Mouse (Mus musculus) kidney, embryonic 14.5 days (tissue): ENCODE results near the gene Tas2r120. TPM values are rescaled to one million over a fixed set of nuclear protein-coding genes. Genes with fewer than 3 reads are reported as not detected.
"Not testable (repeated sequence)": the region's sequence is repeated elsewhere in the genome, so short reads cannot be mapped to it uniquely, and the experiment has no call there.

Experiments used
- ATAC-seq: fragments of 200-750 bp; cut with Nextera tagmentation; 2 replicates; pipeline ENCODE4 v1.8.0; 2017; ENCODE audit warnings: moderate number of reproducible peaks, mild to moderate bottlenecking, moderate TSS enrichment, moderate library complexity; ENCODE audit not compliant: low FRiP score, low TSS enrichment
- H3K27ac ChIP-seq: fragments of 300-500 bp; sonication (generic); 2 replicates; pipeline ENCODE4 v1.5.1; 2014; ENCODE audit warnings: low read depth, mild to moderate bottlenecking, low read length, moderate library complexity, mixed read lengths
- H3K27me3 ChIP-seq: fragments of 300-500 bp; sonication (generic); 2 replicates; pipeline ENCODE4 v1.6.1; 2014; ENCODE audit warnings: mild to moderate bottlenecking, low read length; ENCODE audit not compliant: control insufficient read depth, insufficient read depth
- H3K36me3 ChIP-seq: fragments of 300-500 bp; sonication (generic); 2 replicates; pipeline ENCODE4 v1.6.1; 2014; ENCODE audit warnings: low read length, mixed read lengths; ENCODE audit not compliant: control insufficient read depth, insufficient read depth
- H3K4me1 ChIP-seq: fragments of 300-500 bp; sonication (generic); 2 replicates; pipeline ENCODE4 v1.6.1; 2014; ENCODE audit warnings: low read length, mixed read lengths; ENCODE audit not compliant: control insufficient read depth, insufficient read depth
- H3K4me2 ChIP-seq: fragments of 300-500 bp; sonication (generic); replicated peaks from 2 replicates; pipeline ENCODE4 v1.6.1; 2014; ENCODE audit warnings: low read depth, mild to moderate bottlenecking, low read length
- H3K4me3 ChIP-seq: fragments of 300-500 bp; sonication (generic); 2 replicates; pipeline ENCODE4 v1.5.1; 2014; ENCODE audit warnings: mild to moderate bottlenecking, low read length
- H3K9ac ChIP-seq: fragments of 300-500 bp; sonication (generic); 2 replicates; pipeline ENCODE4 v1.6.1; 2014; ENCODE audit warnings: low read depth, mild to moderate bottlenecking, low read length, moderate library complexity
- H3K9me3 ChIP-seq: fragments of 300-500 bp; sonication (generic); 2 replicates; pipeline ENCODE4 v1.6.1; 2016; ENCODE audit warnings: low read length; ENCODE audit not compliant: control insufficient read depth
- WGBS: fragments of 180-500 bp; shearing (Covaris S2); extraction: QIAGEN DNeasy Blood & Tissue Kit; methylation state at CpG from one replicate; pipeline ENCODE4 v1.1.7; 2014; 5-methylcytosine and 5-hydroxymethylcytosine counted together
- polyA plus RNA-seq: library from polyadenylated mRNA; unstranded; fragments of >200 nt; fragmentation: Nextera tagmentation; extraction: Ambion mirVana; gene quantifications from 2 replicates; pipeline ENCODE4 v1.2.1, GENCODE M21; 2014

Tas2r120 gene
- polyA plus RNA-seq, result not detected in 2 replicates

- Histone ChIP-seq H3K27me3 (no peaks in the 10 kb centered on the region), H3K9me3 (no peaks in the 10 kb centered on the region), H3K27ac (no peak within 1 kb of the TSS), H3K4me2 (no peak within 1 kb of the TSS), H3K4me1 (no peaks in the 10 kb centered on the region), H3K9ac (no peak within 1 kb of the TSS), H3K4me3 (no peak within 1 kb of the TSS), H3K36me3 (no peaks in the 10 kb centered on the region)
- no peak for ATAC-seq
Measured at GRCm38 (mm10) chr6:132656653-132657052, at the start of gene Tas2r120. TSS of gene Tas2r120 (plus strand) at chr6:132656953.

GRCm38 (mm10) chr6:132649399-132649798, 7.4 kb upstream of the Tas2r120 start:
- Histone ChIP-seq H3K27ac (no peak overlapping the region), H3K4me2 (no peak overlapping the region), H3K4me3 (no peak overlapping the region), H3K27me3 (no peaks in the 10 kb centered on the region), H3K4me1 (no peaks in the 10 kb centered on the region), H3K9me3 (no peaks in the 10 kb centered on the region), H3K9ac (no peak overlapping the region), H3K36me3 (no peaks in the 10 kb centered on the region)
- no peak for ATAC-seq

- no peak within 1 kb of the TSS for H3K4me3 ChIP-seq
- no peaks in the 10 kb centered on the region for H3K36me3 ChIP-seq
- H3K9me3 ChIP-seq, result no peaks in the 10 kb centered on the region
- no peaks in the 10 kb centered on the region for H3K27me3 ChIP-seq
- ATAC-seq, result no peak
- no peak within 1 kb of the TSS for H3K9ac ChIP-seq
- H3K4me1 ChIP-seq, result no peaks in the 10 kb centered on the region
- WGBS, result 86% methylated on average over 1 of the region's 1 CpGs
- no peak within 1 kb of the TSS for H3K27ac ChIP-seq
- no peak within 1 kb of the TSS for H3K4me2 ChIP-seq
Measured at GRCm38 (mm10) chr6:132651426-132651825, 5.3 kb upstream of the Tas2r120 start, which contains the start of gene A630073D07Rik. TSS of gene A630073D07Rik (minus strand) at chr6:132651526.

GRCm38 (mm10) chr6:132691596-132691995, 34.8 kb downstream of the Tas2r120 start:
- not testable (repeated sequence) for H3K4me3 ChIP-seq, H3K27me3 ChIP-seq, H3K27ac ChIP-seq, H3K9me3 ChIP-seq, ATAC-seq, H3K9ac ChIP-seq, H3K4me2 ChIP-seq, H3K4me1 ChIP-seq, H3K36me3 ChIP-seq
- WGBS, result 78% methylated on average over 7 of the region's 7 CpGs

- Histone ChIP-seq H3K4me1 (no peaks in the 10 kb centered on the region), H3K27me3 (no peaks in the 10 kb centered on the region), H3K4me3 (no peak within 1 kb of the TSS), H3K9me3 (no peaks in the 10 kb centered on the region), H3K36me3 (no peaks in the 10 kb centered on the region), H3K9ac (no peak within 1 kb of the TSS), H3K27ac (no peak within 1 kb of the TSS), H3K4me2 (no peak within 1 kb of the TSS)
- 81% methylated on average over 1 of the region's 1 CpGs for WGBS
- no peak for ATAC-seq
Measured at GRCm38 (mm10) chr6:132700907-132701306, 44.2 kb downstream of the Tas2r120 start, which contains the start of gene Tas2r121. TSS of gene Tas2r121 (minus strand) at chr6:132701007.

Other genes starting within 250 kb of the Tas2r120 start
- gene Prh1, start 87.1 kb upstream of the Tas2r120 start, polyA plus RNA-seq, result not detected in 2 replicates
- gene Prp2, start 61.0 kb upstream of the Tas2r120 start, polyA plus RNA-seq, result not detected in 2 replicates
- gene A630073D07Rik, start 5.4 kb upstream of the Tas2r120 start, polyA plus RNA-seq, result not detected in 2 replicates
- not detected in 2 replicates for gene Tas2r121, start 44.1 kb downstream of the Tas2r120 start, polyA plus RNA-seq
- not detected in 2 replicates for gene Tas2r122, start 55.0 kb downstream of the Tas2r120 start, polyA plus RNA-seq
- not detected in 2 replicates for gene Tas2r115, start 81.1 kb downstream of the Tas2r120 start, polyA plus RNA-seq
- not detected in 2 replicates for gene Tas2r124, start 97.8 kb downstream of the Tas2r120 start, polyA plus RNA-seq
- not detected in 2 replicates for gene Tas2r102, start 105.2 kb downstream of the Tas2r120 start, polyA plus RNA-seq
- gene Tas2r136, start 121.2 kb downstream of the Tas2r120 start, polyA plus RNA-seq, result not detected in 2 replicates
- gene Tas2r117, start 145.9 kb downstream of the Tas2r120 start, polyA plus RNA-seq, result not detected in 2 replicates
- not detected in 2 replicates for gene Tas2r123, start 190.2 kb downstream of the Tas2r120 start, polyA plus RNA-seq
- gene Tas2r116, start 198.5 kb downstream of the Tas2r120 start, polyA plus RNA-seq, result not detected in 2 replicates
- gene Tas2r110, start 211.1 kb downstream of the Tas2r120 start, polyA plus RNA-seq, result not detected in 2 replicates
- gene Tas2r113, start 236.1 kb downstream of the Tas2r120 start, polyA plus RNA-seq, result not detected in 2 replicates